Mouse (Mus musculus) kidney, embryonic 14.5 days (tissue): ENCODE measurements around the gene Tmem94. TPM values are rescaled to one million over a fixed set of nuclear protein-coding genes. Genes with fewer than 3 reads are reported as not detected.
A peak's percentile ranks its signal among the peaks of the same experiment; 100 is the strongest.

Experiments used
- ATAC-seq: fragments of 200-750 bp; cut with Nextera tagmentation; 2 replicates; pipeline ENCODE4 v1.8.0; 2017; ENCODE audit warnings: moderate number of reproducible peaks, mild to moderate bottlenecking, moderate TSS enrichment, moderate library complexity; ENCODE audit not compliant: low FRiP score, low TSS enrichment
- H3K27ac ChIP-seq: fragments of 300-500 bp; sonication (generic); 2 replicates; pipeline ENCODE4 v1.5.1; 2014; ENCODE audit warnings: low read depth, mild to moderate bottlenecking, low read length, moderate library complexity, mixed read lengths
- H3K27me3 ChIP-seq: fragments of 300-500 bp; sonication (generic); 2 replicates; pipeline ENCODE4 v1.6.1; 2014; ENCODE audit warnings: mild to moderate bottlenecking, low read length; ENCODE audit not compliant: control insufficient read depth, insufficient read depth
- H3K36me3 ChIP-seq: fragments of 300-500 bp; sonication (generic); 2 replicates; pipeline ENCODE4 v1.6.1; 2014; ENCODE audit warnings: low read length, mixed read lengths; ENCODE audit not compliant: control insufficient read depth, insufficient read depth
- H3K4me1 ChIP-seq: fragments of 300-500 bp; sonication (generic); 2 replicates; pipeline ENCODE4 v1.6.1; 2014; ENCODE audit warnings: low read length, mixed read lengths; ENCODE audit not compliant: control insufficient read depth, insufficient read depth
- H3K4me2 ChIP-seq: fragments of 300-500 bp; sonication (generic); replicated peaks from 2 replicates; pipeline ENCODE4 v1.6.1; 2014; ENCODE audit warnings: low read depth, mild to moderate bottlenecking, low read length
- H3K4me3 ChIP-seq: fragments of 300-500 bp; sonication (generic); 2 replicates; pipeline ENCODE4 v1.5.1; 2014; ENCODE audit warnings: mild to moderate bottlenecking, low read length
- H3K9ac ChIP-seq: fragments of 300-500 bp; sonication (generic); 2 replicates; pipeline ENCODE4 v1.6.1; 2014; ENCODE audit warnings: low read depth, mild to moderate bottlenecking, low read length, moderate library complexity
- H3K9me3 ChIP-seq: fragments of 300-500 bp; sonication (generic); 2 replicates; pipeline ENCODE4 v1.6.1; 2016; ENCODE audit warnings: low read length; ENCODE audit not compliant: control insufficient read depth
- WGBS: fragments of 180-500 bp; shearing (Covaris S2); extraction: QIAGEN DNeasy Blood & Tissue Kit; methylation state at CpG from one replicate; pipeline ENCODE4 v1.1.7; 2014; 5-methylcytosine and 5-hydroxymethylcytosine counted together
- polyA plus RNA-seq: library from polyadenylated mRNA; unstranded; fragments of >200 nt; fragmentation: Nextera tagmentation; extraction: Ambion mirVana; gene quantifications from 2 replicates; pipeline ENCODE4 v1.2.1, GENCODE M21; 2014

The Tmem94 gene
- polyA plus RNA-seq, 1 experiment from 2014 or later, result 19.9 TPM

- H3K9ac ChIP-seq, result no peak overlapping the region; the same call in 1 of the 2 replicates
- no peak overlapping the region for H3K27ac ChIP-seq
- no peak for ATAC-seq
- 35% methylated on average over 4 of the region's 4 CpGs for WGBS
- no peaks in the 10 kb centered on the region for H3K36me3 ChIP-seq
- H3K4me2 ChIP-seq, result no peak overlapping the region
- H3K4me3 ChIP-seq, result no peak overlapping the region
- peaks cover 49% of the 10 kb centered on the region for H3K4me1 ChIP-seq
- no peaks in the 10 kb centered on the region for H3K27me3 ChIP-seq
- no peaks in the 10 kb centered on the region for H3K9me3 ChIP-seq
Measured at GRCm38 (mm10) chr11:115838895-115839311, 73.7 kb downstream of the Tmem94 start.

- Histone ChIP-seq H3K27ac (no peak overlapping the region; the same call in 1 of the 2 replicates), H3K4me3 (no peak overlapping the region), H3K9me3 (no peaks in the 10 kb centered on the region), H3K9ac (no peak overlapping the region), H3K36me3 (no peaks in the 10 kb centered on the region), H3K4me1 (peaks cover 46% of the 10 kb centered on the region), H3K4me2 (no peak overlapping the region), H3K27me3 (no peaks in the 10 kb centered on the region)
- 75% methylated on average over 3 of the region's 3 CpGs for WGBS
- no peak for ATAC-seq
Measured at GRCm38 (mm10) chr11:115839732-115840131, 74.5 kb downstream of the Tmem94 start.

GRCm38 (mm10) chr11:115841044-115841443, 75.8 kb downstream of the Tmem94 start:
- WGBS, result 84% methylated on average over 6 of the region's 6 CpGs
- Histone ChIP-seq H3K4me1 (peaks cover 39% of the 10 kb centered on the region), H3K27ac (peak overlapping the region; percentile 87; the same call in 1 of the 2 replicates)

GRCm38 (mm10) chr11:115841961-115842550, 76.8 kb downstream of the Tmem94 start:
- Histone ChIP-seq H3K4me3 (no peak overlapping the region), H3K36me3 (peaks cover 5% of the 10 kb centered on the region; the same call in 1 of the 2 replicates), H3K9me3 (no peaks in the 10 kb centered on the region), H3K4me2 (no peak overlapping the region), H3K4me1 (peaks cover 36% of the 10 kb centered on the region), H3K9ac (peak overlapping the region; percentile 28; the same call in 1 of the 2 replicates), H3K27ac (peak overlapping the region; percentile 87), H3K27me3 (no peaks in the 10 kb centered on the region)
- 41% methylated on average over 6 of the region's 6 CpGs for WGBS
- no peak for ATAC-seq

More at GRCm38 (mm10) chr11:115841044-115841443, 75.8 kb downstream of the Tmem94 start:
- Histone ChIP-seq H3K36me3 (no peaks in the 10 kb centered on the region; the same call in 1 of the 2 replicates), H3K9ac (no peak overlapping the region), H3K4me2 (no peak overlapping the region), H3K9me3 (no peaks in the 10 kb centered on the region), H3K4me3 (no peak overlapping the region), H3K27me3 (no peaks in the 10 kb centered on the region)
- ATAC-seq, result no peak

GRCm38 (mm10) chr11:115843141-115843890, 78.1 kb downstream of the Tmem94 start:
- ATAC-seq, result no peak
- H3K9ac ChIP-seq, result no peak overlapping the region
- H3K9me3 ChIP-seq, result no peaks in the 10 kb centered on the region
- WGBS, result 79% methylated on average over 13 of the region's 14 CpGs
- H3K27ac ChIP-seq, result peak overlapping the region; percentile 37
- peaks cover 16% of the 10 kb centered on the region; the same call in 1 of the 2 replicates for H3K36me3 ChIP-seq
- H3K27me3 ChIP-seq, result no peaks in the 10 kb centered on the region
- peaks cover 34% of the 10 kb centered on the region for H3K4me1 ChIP-seq
- H3K4me3 ChIP-seq, result no peak overlapping the region
- no peak overlapping the region for H3K4me2 ChIP-seq

GRCm38 (mm10) chr11:115843891-115844239, 78.6 kb downstream of the Tmem94 start:
- 62% methylated on average over 5 of the region's 5 CpGs for WGBS
- H3K27me3 ChIP-seq, result no peaks in the 10 kb centered on the region
- peak; percentile 69 for ATAC-seq

GRCm38 (mm10) chr11:115844240-115844639, 79.0 kb downstream of the Tmem94 start:
- Histone ChIP-seq H3K27ac (peak overlapping the region; percentile 37), H3K9me3 (no peaks in the 10 kb centered on the region), H3K27me3 (no peaks in the 10 kb centered on the region), H3K4me2 (peak overlapping the region; percentile 8; the same call in 1 of the 2 replicates), H3K4me1 (peaks cover 27% of the 10 kb centered on the region), H3K9ac (0 out of 2 replicates have a peak overlapping the region, but pooled peaks have one; percentile 19), H3K4me3 (no peak overlapping the region), H3K36me3 (peaks cover 24% of the 10 kb centered on the region; the same call in 1 of the 2 replicates)
- ATAC-seq, result peak; percentile 70
- 50% methylated on average over 8 of the region's 8 CpGs for WGBS

More at GRCm38 (mm10) chr11:115843891-115844239, 78.6 kb downstream of the Tmem94 start:
- Histone ChIP-seq H3K4me1 (peaks cover 31% of the 10 kb centered on the region), H3K36me3 (peaks cover 21% of the 10 kb centered on the region; the same call in 1 of the 2 replicates), H3K4me2 (peak overlapping the region; percentile 8; the same call in 1 of the 2 replicates), H3K9me3 (no peaks in the 10 kb centered on the region), H3K4me3 (no peak overlapping the region), H3K27ac (peak overlapping the region; percentile 37; the same call in 1 of the 2 replicates), H3K9ac (0 out of 2 replicates have a peak overlapping the region, but pooled peaks have one; percentile 19)

- Histone ChIP-seq H3K4me1 (peaks cover 25% of the 10 kb centered on the region), H3K9me3 (no peaks in the 10 kb centered on the region), H3K36me3 (peaks cover 38% of the 10 kb centered on the region), H3K27ac (no peak overlapping the region), H3K4me2 (no peak overlapping the region), H3K9ac (no peak overlapping the region), H3K27me3 (no peaks in the 10 kb centered on the region), H3K4me3 (no peak overlapping the region)
- ATAC-seq, result no peak
- WGBS, result 94% methylated on average over 2 of the region's 2 CpGs
Measured at GRCm38 (mm10) chr11:115845819-115846218, 80.6 kb downstream of the Tmem94 start.
